In genomic region chr6:13070147-13070425, GRCm38 (mm10) we compare ENCODE assay signal across 8 mouse cellular contexts. TPM values are rescaled to one million over a fixed set of nuclear protein-coding genes. Genes with fewer than 3 reads are reported as not detected.
DNase-seq lines count a peak whose midpoint lies in the region; ATAC-seq and TF ChIP-seq lines count a peak whose summit lies in the region.

No protein-coding gene starts in this region.

- peak overlapping the region; percentile 81 for H3K4me3 ChIP-seq in cerebellum, adult 2 months (replicated peaks; ENCODE audit: insufficient read depth, low read depth, low read length)
- H3K4me3 ChIP-seq in forebrain, embryonic 10.5 days = peak overlapping the region; percentile 93
- peak overlapping the region; percentile 96 for H3K4me3 ChIP-seq in limb, embryonic 15.5 days
- H3K4me3 ChIP-seq in stomach, embryonic 16.5 days (replicated peaks; ENCODE audit: low read length) = peak overlapping the region; percentile 99

- peak overlapping the region; percentile 95 for H3K9ac ChIP-seq in limb, embryonic 15.5 days
- H3K9ac ChIP-seq in stomach, embryonic 16.5 days (ENCODE audit: low read length) = peak overlapping the region; percentile 98

- peaks cover 29% of the 10 kb centered on the region for H3K36me3 ChIP-seq in forebrain, embryonic 10.5 days (replicated peaks)
- H3K36me3 ChIP-seq in limb, embryonic 15.5 days = peaks cover 22% of the 10 kb centered on the region
- peaks cover 2% of the 10 kb centered on the region; the same call in 1 of the 2 replicates for H3K36me3 ChIP-seq in stomach, embryonic 16.5 days (ENCODE audit: control insufficient read depth, insufficient read depth, low read length)

- TF ChIP-seq CTCF in cerebellum, adult 2 months (IDR thresholded peaks at IDR 0.05; ENCODE audit: borderline replicate concordance, insufficient read depth, low read depth, low read length) = no peak

- no peaks in the 10 kb centered on the region for H3K9me3 ChIP-seq in forebrain, embryonic 10.5 days
- H3K9me3 ChIP-seq in limb, embryonic 15.5 days = no peaks in the 10 kb centered on the region
- H3K9me3 ChIP-seq in stomach, embryonic 16.5 days (replicated peaks; ENCODE audit: control insufficient read depth, low read length) = no peaks in the 10 kb centered on the region

- ATAC-seq in limb, embryonic 15.5 days (ENCODE audit: insufficient number of reproducible peaks, low FRiP score, low TSS enrichment, low read depth) = 0 out of 2 replicates have a peak, but pooled peaks have one; percentile 14
- ATAC-seq in stomach, embryonic 16.5 days (ENCODE audit: insufficient read depth, low FRiP score) = peak; percentile 8; the same call in 1 of the 2 replicates

- TF ChIP-seq POLR2A in cerebellum, adult 2 months (IDR thresholded peaks at IDR 0.05; ENCODE audit: borderline replicate concordance, insufficient read depth, low read length) = no peak

- 1% methylated on average over 11 of the region's 11 CpGs for WGBS in cerebellum, adult 2 months
- WGBS in forebrain, embryonic 10.5 days = 2% methylated on average over 11 of the region's 11 CpGs
- under 1% methylated on average over 11 of the region's 11 CpGs for WGBS in limb, embryonic 15.5 days
- WGBS in stomach, embryonic 16.5 days = under 1% methylated on average over 11 of the region's 11 CpGs

- peak overlapping the region; percentile 51 for H3K4me2 ChIP-seq in limb, embryonic 15.5 days
- peak overlapping the region; percentile 78 for H3K4me2 ChIP-seq in stomach, embryonic 16.5 days (ENCODE audit: low read depth, low read length)

- H3K4me1 ChIP-seq in cerebellum, adult 2 months (ENCODE audit: control insufficient read depth, insufficient read depth, low read length) = no peaks in the 10 kb centered on the region
- peaks cover 10% of the 10 kb centered on the region for H3K4me1 ChIP-seq in forebrain, embryonic 10.5 days
- H3K4me1 ChIP-seq in limb, embryonic 15.5 days = peaks cover 8% of the 10 kb centered on the region
- H3K4me1 ChIP-seq in stomach, embryonic 16.5 days (ENCODE audit: control insufficient read depth, insufficient read depth, low read length) = peaks cover 7% of the 10 kb centered on the region

- no peaks in the 10 kb centered on the region for H3K27me3 ChIP-seq in cerebellum, adult 2 months (ENCODE audit: control insufficient read depth, insufficient read depth, low read length)
- no peaks in the 10 kb centered on the region for H3K27me3 ChIP-seq in forebrain, embryonic 10.5 days (ENCODE audit: poor library complexity, severe bottlenecking)
- H3K27me3 ChIP-seq in limb, embryonic 15.5 days = no peaks in the 10 kb centered on the region
- H3K27me3 ChIP-seq in stomach, embryonic 16.5 days (ENCODE audit: control insufficient read depth, insufficient read depth, low read length) = no peaks in the 10 kb centered on the region

- no peak for DNase-seq in cerebellum, adult 2 months
- DNase-seq in cerebellum, adult 11-12 months = no peak
- DNase-seq in 3T3-L1 (ENCODE audit: low read depth, low spot score) = peak; percentile 38
- no peak for DNase-seq in forebrain, embryonic 10.5 days (ENCODE audit: extremely low spot score, low spot score)
- no peak for DNase-seq in cerebellum, postnatal 36 days
- no peak for DNase-seq in thymus, postnatal 14 days

- H3K27ac ChIP-seq in cerebellum, adult 2 months (ENCODE audit: insufficient read depth, low read length) = peak overlapping the region; percentile 93
- peak overlapping the region; percentile 96 for H3K27ac ChIP-seq in forebrain, embryonic 10.5 days
- H3K27ac ChIP-seq in limb, embryonic 15.5 days = peak overlapping the region; percentile 78
- H3K27ac ChIP-seq in stomach, embryonic 16.5 days (ENCODE audit: low read length) = peak overlapping the region; percentile 74

RNA-seq across cellular contexts. Expression of gene Tmem106b, which starts 0.5 kb away (rescaled TPM):
- polyA plus RNA-seq in cerebellum, adult 2 months (2012; rRNA removed) = 52.6 and 64.7 TPM in 2 replicates
- 16.8 and 19.3 TPM in 2 replicates for polyA plus RNA-seq in forebrain, embryonic 10.5 days (2016; fragmentation: Nextera tagmentation; extraction: Ambion mirVana)
- polyA plus RNA-seq in limb, embryonic 15.5 days (2015; fragmentation: Nextera tagmentation; extraction: Ambion mirVana) = 36.2 and 42.5 TPM in 2 replicates
- 38.3 and 41.3 TPM in 2 replicates for polyA plus RNA-seq in stomach, embryonic 16.5 days (2015; fragmentation: Nextera tagmentation; extraction: Ambion mirVana)
